Mouse (Mus musculus) splenic B cell, adult 2 months (primary cell): ENCODE measurements around the gene Nprl3.
"Not testable (repeated sequence)": the region's sequence is repeated elsewhere in the genome, so short reads cannot be mapped to it uniquely, and the experiment has no call there.

Source experiments
- DNase-seq: peaks from one replicate; pipeline ENCODE4 v3.0.0-alpha.2; 2011; ENCODE audit warnings: low read depth, low spot score
- H3K27me3 ChIP-seq: 2 replicates; pipeline ENCODE4 v1.6.1; 2012; ENCODE audit warnings: mild to moderate bottlenecking, low read length, moderate library complexity, mixed read lengths; ENCODE audit not compliant: control insufficient read depth, poor library complexity, insufficient read depth, severe bottlenecking
- H3K36me3 ChIP-seq: 2 replicates; pipeline ENCODE4 v1.6.1; 2012; ENCODE audit warnings: mild to moderate bottlenecking, low read length, moderate library complexity, mixed read lengths; ENCODE audit not compliant: control insufficient read depth, poor library complexity, insufficient read depth, severe bottlenecking

Gene Nprl3

DNA sequence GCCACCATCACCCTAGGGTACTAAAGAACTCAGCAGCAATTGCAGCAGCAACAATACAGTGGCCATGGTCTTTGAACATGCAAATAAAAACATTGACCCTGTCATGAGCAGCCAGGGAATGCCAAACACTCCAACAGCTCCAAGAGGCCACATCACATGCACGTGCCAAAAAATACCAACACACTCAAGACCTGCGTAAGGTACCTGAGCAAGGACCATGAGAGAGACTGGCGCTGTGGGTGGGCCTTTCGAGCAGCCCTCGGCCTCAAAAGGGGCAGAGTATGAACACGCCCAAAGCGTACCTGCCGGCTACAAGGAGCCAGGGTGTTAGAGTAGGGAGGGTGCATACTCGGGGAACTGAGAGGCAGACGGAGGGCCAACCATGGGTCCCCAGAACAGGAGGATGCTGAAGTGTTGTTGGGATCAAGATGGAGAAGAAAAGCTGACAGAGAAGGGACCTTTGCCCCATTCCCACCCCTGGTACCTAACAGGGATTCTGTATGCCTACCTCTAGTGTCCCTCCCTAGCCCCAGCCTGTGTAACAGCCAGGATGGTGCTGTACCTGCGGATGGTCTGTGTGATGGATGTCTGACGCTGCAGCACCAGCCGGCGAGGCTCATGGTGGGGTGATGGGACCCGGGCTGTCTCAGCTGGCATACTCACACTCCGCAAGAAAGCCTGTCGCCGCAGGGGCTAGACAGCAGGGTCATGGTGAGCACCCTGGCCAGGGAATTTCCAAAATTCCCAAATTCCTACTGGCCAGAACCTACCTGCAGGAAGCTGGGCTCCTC lies 51.9 kb downstream of the Nprl3 start:
- Histone ChIP-seq H3K36me3 (no peaks in the 10 kb centered on the region), H3K27me3 (no peaks in the 10 kb centered on the region)
- DNase-seq: no peak

GRCm38 (mm10) chr11:32210623-32211022 lies 56.9 kb downstream of the Nprl3 start:
- Histone ChIP-seq H3K27me3 (no peaks in the 10 kb centered on the region), H3K36me3 (peaks cover 2% of the 10 kb centered on the region; the same call in 1 of the 2 replicates)
- DNase-seq: no peak

DNA sequence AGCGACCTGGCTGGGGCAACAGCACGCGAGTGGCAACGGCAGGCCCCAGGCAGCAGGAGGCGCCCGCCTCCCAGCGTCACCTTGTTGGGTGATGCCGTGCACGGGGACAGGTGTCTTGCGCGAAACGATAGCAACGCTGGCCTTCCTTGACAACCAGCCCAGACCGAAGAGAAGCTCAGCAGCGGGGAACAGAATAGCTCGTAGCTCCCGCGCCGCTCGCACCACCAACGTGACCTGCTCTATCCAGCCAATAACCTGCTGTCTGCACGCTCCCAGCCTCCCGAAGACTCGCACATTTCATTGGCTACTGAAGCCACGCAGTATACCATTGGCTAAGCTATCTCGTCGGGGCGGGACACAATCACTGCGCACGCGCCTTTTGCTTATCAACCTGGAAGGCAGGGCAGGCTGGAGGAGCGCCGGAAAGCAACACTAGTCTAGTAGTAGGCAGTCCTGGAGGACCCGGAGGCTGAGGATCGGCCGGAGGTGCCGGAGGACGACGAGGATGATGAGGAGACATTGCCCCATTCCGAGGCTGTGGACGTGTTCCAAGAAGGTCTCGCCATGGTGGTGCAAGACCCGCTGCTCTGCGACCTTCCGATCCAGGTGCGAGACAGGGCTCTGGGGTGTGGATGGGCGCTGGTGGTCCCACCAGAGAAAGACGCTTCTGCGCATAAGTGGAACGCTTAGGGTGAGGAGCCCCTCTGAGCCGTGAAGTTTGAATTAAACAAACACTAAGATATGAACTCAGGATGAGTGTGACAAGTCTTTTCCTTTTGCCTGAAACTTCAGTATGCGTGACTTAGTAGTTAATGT lies 62.2 kb downstream of the Nprl3 start, which contains the start of gene Snrnp25:
TSS of gene Snrnp25 (plus strand) at position 358 of the 816 bp plus-strand sequence.
- Histone ChIP-seq H3K27me3 (no peaks in the 10 kb centered on the region), H3K36me3 (peaks cover 2% of the 10 kb centered on the region; the same call in 1 of the 2 replicates)
- DNase-seq: peak; percentile 98

DNA sequence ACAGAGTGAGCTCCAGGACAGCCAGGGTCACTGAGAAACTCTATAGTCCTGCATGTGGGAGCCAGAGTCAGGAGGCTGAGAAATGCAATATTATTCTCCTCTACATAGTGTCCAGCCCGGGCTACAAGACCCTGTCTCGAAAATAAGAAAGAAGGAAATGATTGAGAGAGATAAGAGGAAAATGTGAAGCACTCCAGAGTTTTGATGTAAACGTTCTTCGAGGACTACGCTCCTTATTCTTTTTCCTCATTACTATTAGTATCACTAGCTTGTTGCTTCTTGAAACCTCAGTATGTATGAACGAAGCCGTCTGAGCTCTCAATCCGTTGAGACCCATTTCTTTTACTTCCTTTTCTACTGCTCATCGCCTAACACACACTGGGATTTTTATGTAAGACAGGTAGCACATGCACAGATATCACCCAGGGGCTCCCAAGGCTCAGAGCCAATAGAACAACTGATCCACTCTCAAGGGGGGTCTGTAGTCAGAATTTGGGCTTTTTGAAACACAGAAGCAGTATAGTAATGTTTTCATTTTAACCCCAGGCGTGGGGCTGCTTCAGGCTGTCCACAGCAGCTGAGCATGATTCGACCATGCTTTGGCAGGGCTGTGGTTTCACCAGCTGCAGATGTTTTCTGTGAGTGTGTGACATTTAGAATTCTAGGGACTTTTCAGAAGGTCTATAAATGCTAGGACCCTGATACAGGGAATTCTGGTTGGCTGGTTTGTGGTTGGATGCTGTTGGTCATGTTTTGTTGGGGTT lies 65.4 kb downstream of the Nprl3 start:
- peak; percentile 27 for DNase-seq
- H3K36me3 ChIP-seq: no peaks in the 10 kb centered on the region
- H3K27me3 ChIP-seq: no peaks in the 10 kb centered on the region

DNA sequence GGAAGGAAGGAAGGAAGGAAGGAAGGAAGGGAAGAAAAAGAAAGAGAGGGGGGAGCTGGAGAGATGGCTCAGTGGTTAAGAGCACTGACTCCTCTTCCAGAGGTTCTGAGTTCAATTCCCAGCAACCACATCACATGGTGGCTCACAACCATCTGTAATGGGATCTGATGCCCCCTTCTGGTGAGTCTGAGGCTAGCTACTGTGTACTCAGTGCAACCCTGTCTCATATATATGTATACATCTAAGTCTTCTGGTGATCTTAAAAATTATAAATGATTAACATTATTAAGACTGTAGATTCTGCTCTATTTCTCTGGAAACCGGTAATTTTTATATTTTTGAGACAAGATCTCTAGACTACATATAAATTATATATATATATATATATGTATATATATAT lies 66.5 kb downstream of the Nprl3 start:
- peak; percentile 31 for DNase-seq
- not testable (repeated sequence) for H3K36me3 ChIP-seq, H3K27me3 ChIP-seq

DNA sequence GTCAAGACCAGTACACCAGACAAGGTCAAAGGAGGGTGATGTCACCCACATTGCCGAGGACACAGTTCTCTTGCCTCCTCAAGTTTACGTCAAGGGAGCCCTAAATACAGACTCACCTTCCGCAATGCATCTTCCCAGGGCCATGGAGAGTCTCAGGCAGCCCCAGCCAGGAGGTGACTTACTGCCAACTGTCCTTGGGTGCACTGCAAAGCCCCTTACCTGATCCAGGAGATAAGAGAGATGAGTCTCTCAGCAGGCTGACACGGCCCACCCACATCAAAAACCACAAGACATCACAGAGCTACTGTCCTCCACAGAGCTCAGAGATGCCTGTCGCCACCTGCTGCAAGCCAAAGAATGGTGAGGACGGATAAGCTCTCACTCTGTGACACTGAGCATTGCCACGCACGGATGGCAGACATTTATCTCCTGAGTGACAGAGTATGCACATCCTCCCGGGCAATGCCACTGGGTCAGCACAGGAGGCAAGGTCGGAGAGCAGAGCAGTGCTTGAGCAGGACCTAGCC lies 67.4 kb downstream of the Nprl3 start, which contains the start of gene Il9r:
TSS of gene Il9r (minus strand) at position 205 of the 527 bp plus-strand sequence.
- no peaks in the 10 kb centered on the region for H3K27me3 ChIP-seq
- H3K36me3 ChIP-seq: no peaks in the 10 kb centered on the region
- peak; percentile 33 for DNase-seq

- no peak for DNase-seq
- Histone ChIP-seq H3K27me3 (no peaks in the 10 kb centered on the region), H3K36me3 (no peaks in the 10 kb centered on the region)
These were observed 68.3 kb downstream of the Nprl3 start for GRCm38 (mm10) chr11:32199230-32199629.

GRCm38 (mm10) chr11:32198256-32198955 lies 69.1 kb downstream of the Nprl3 start:
- DNase-seq: no peak
- H3K36me3 ChIP-seq: no peaks in the 10 kb centered on the region
- H3K27me3 ChIP-seq: no peaks in the 10 kb centered on the region

DNA sequence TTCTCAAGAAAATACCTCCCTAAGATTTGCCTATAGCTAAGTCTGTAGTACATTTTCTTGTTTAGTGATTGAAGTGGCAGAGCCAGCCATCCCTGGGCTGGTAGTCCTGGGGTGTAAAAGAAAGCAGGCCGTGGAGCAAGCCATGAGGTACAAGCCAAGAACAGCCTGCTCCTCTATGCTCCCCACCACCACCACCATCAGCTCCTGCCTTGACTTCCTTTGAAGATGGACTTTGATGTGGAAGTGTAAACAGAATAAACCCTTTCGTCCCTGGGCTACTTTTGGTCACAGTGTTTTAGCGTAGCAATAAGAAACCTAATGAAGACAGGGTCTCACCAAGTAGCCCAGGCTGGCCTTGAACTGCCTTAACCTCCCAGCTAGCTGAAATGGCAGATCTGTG lies 69.7 kb downstream of the Nprl3 start:
- Histone ChIP-seq H3K36me3 (no peaks in the 10 kb centered on the region), H3K27me3 (no peaks in the 10 kb centered on the region)
- DNase-seq: no peak

DNA sequence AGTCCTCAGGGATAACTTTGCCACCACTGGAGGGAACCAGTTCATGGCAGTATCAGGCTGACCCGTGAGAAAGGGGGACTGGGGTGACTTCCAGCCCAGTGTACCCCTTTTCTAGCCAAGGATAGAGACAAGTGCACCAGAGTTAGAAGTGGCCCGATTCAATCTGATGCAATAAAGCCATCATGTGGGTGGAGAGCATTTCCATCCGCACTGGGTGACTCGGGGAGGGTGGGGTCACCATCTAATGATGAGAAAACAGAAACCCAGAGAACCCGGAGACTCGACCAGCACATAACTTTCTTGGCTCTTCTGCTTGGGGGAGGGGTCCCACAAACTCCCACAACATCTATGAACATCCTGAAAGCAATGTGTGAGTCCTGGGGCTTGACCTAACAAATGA lies 70.8 kb downstream of the Nprl3 start:
- DNase-seq: no peak

DNA sequence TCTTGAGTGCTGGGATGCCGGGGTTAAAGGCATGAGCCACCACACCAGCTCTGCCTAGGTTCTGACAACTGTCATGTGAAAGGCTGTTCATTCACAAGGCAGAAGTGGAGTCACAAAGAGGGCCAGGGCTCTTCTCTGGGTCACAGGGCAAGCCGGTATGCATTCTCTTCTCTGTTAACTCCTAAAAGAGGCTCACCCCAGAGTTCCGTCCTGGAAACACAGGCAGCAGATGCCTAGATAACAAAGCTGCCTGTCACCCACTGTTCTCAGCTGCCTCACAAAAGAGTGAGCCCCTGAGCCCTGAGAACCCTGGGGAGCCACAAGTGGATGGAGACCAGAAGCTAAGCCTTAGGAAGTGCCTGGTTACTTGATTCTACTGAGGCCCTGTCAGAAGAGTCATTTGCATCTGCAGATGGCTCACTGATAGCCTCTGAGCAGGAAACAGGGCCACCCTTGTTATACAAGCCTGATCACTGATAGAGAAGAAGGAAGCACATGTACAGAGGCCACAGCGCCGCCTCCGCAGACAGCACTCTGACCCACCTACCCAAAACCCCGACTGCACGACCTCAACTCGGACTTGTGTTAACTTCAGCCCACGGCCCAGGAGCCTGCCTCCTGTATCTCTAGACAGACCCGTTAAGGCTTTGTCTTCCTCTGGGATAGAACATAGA lies 71.5 kb downstream of the Nprl3 start:
- peak; percentile 40 for DNase-seq

More for the DNA sequence above, 70.8 kb downstream of the Nprl3 start:
- H3K27me3 ChIP-seq: no peaks in the 10 kb centered on the region
- no peaks in the 10 kb centered on the region for H3K36me3 ChIP-seq

GRCm38 (mm10) chr11:32194626-32195025 lies 72.9 kb downstream of the Nprl3 start:
- Histone ChIP-seq H3K27me3 (no peaks in the 10 kb centered on the region), H3K36me3 (no peaks in the 10 kb centered on the region; the same call in 1 of the 2 replicates)
- no peak for DNase-seq

More for the DNA sequence above, 71.5 kb downstream of the Nprl3 start:
- Histone ChIP-seq H3K36me3 (no peaks in the 10 kb centered on the region), H3K27me3 (no peaks in the 10 kb centered on the region)

- H3K36me3 ChIP-seq: no peaks in the 10 kb centered on the region; the same call in 1 of the 2 replicates
- H3K27me3 ChIP-seq: no peaks in the 10 kb centered on the region
- DNase-seq: no peak
These were observed 73.4 kb downstream of the Nprl3 start for GRCm38 (mm10) chr11:32194086-32194485.
